Mouse (Mus musculus) myocyte (in vitro differentiated cells): ENCODE results near the gene Ptprj.

Experiments
- CEBPB ChIP-seq: IDR thresholded peaks from 2 replicates; pipeline ENCODE4 v1.6.1; 2011; ENCODE audit warnings: mild to moderate bottlenecking, moderate library complexity; ENCODE audit not compliant: poor library complexity, insufficient read depth, severe bottlenecking
- E2F4 ChIP-seq: IDR thresholded peaks from one replicate; pipeline ENCODE4 v1.6.1; 2011; ENCODE audit warnings: mild to moderate bottlenecking, control low read depth, moderate library complexity; ENCODE audit not compliant: insufficient read depth
- MAX ChIP-seq: IDR thresholded peaks from one replicate; pipeline ENCODE4 v1.6.1; 2011; ENCODE audit warnings: low read depth, mild to moderate bottlenecking, control low read depth
- MYOD1 ChIP-seq, 3 experiments: IDR thresholded peaks; one replicate each; pipeline ENCODE4 v1.6.1; 2011; ENCODE audit warnings: control low read depth in 2 of 3, low read depth in 2 of 3, mild to moderate bottlenecking in 2 of 3, moderate library complexity in 1 of 3; ENCODE audit not compliant: insufficient read length in 2 of 3, control insufficient read depth in 1 of 3
- MYOG ChIP-seq, 3 experiments: IDR thresholded peaks; one replicate each; pipeline ENCODE4 v1.6.1; 2011; ENCODE audit warnings: control low read depth in 2 of 3, low read depth in 2 of 3, mild to moderate bottlenecking in 2 of 3; ENCODE audit not compliant: insufficient read length in 2 of 3, control insufficient read depth in 1 of 3, insufficient read depth in 1 of 3
- POLR2A ChIP-seq: IDR thresholded peaks from one replicate; pipeline ENCODE4 v1.6.1; 2011; ENCODE audit warnings: low read depth, mild to moderate bottlenecking, control low read depth, moderate library complexity; ENCODE audit not compliant: insufficient read length
- POLR2AphosphoS2 ChIP-seq: IDR thresholded peaks from one replicate; pipeline ENCODE4 v1.6.1; 2011; ENCODE audit warnings: low read depth, control low read depth; ENCODE audit not compliant: insufficient read length
- REST ChIP-seq: IDR thresholded peaks from one replicate; pipeline ENCODE4 v1.6.1; 2011; ENCODE audit warnings: mild to moderate bottlenecking, control low read depth, moderate library complexity; ENCODE audit not compliant: insufficient read depth, insufficient read length
- TCF12 ChIP-seq: IDR thresholded peaks from one replicate; pipeline ENCODE4 v1.6.1; 2011; ENCODE audit warnings: mild to moderate bottlenecking, control low read depth; ENCODE audit not compliant: poor library complexity, insufficient read depth, severe bottlenecking
- TCF3 ChIP-seq: IDR thresholded peaks from one replicate; pipeline ENCODE4 v1.6.1; 2011; ENCODE audit warnings: low read depth, control low read depth; ENCODE audit not compliant: insufficient read length
- USF1 ChIP-seq: IDR thresholded peaks from one replicate; pipeline ENCODE4 v1.6.1; 2011; ENCODE audit warnings: low read depth, mild to moderate bottlenecking, control low read depth, moderate library complexity

GRCm38 (mm10) chr2:90563171-90563570, 17.3 kb downstream of the Ptprj start:
- TF ChIP-seq POLR2A (no peak), USF1 (no peak), MAX (no peak), E2F4 (no peak), TCF12 (no peak), POLR2AphosphoS2 (no peak), MYOG (IDR thresholded peaks at IDR 0.05; ENCODE audit: control insufficient read depth in 1 of 3, insufficient read depth in 1 of 3, insufficient read length in 2 of 3, low read depth in 2 of 3) (no peak), MYOD1 (IDR thresholded peaks at IDR 0.05; ENCODE audit: control insufficient read depth in 1 of 3, insufficient read length in 2 of 3, low read depth in 2 of 3) (no peak), CEBPB (no peak), TCF3 (no peak), REST (no peak)
